Mouse (Mus musculus) liver, embryonic 14.5 days (tissue): ENCODE data around the gene Smarcb1. TPM values are rescaled to one million over a fixed set of nuclear protein-coding genes. Genes with fewer than 3 reads are reported as not detected.
"Not testable (repeated sequence)": the region's sequence is repeated elsewhere in the genome, so short reads cannot be mapped to it uniquely, and the experiment has no call there.

ENCODE experiments used
- ATAC-seq: fragments of 200-750 bp; cut with Nextera tagmentation; 2 replicates; pipeline ENCODE4 v1.8.0; 2017; ENCODE audit warnings: moderate number of reproducible peaks, mild to moderate bottlenecking, moderate library complexity; ENCODE audit not compliant: insufficient read depth
- DNase-seq, 3 experiments: peaks; one replicate each; pipeline ENCODE4 v3.0.0-alpha.2; 2012 to 2013; ENCODE audit warnings: low read depth in 3 of 3, low spot score in 3 of 3
- H3K27ac ChIP-seq: fragments of 300-500 bp; sonication (generic); 2 replicates; pipeline ENCODE4 v1.5.1; 2014; ENCODE audit warnings: moderate library complexity, mild to moderate bottlenecking, control low read depth, inconsistent platforms
- H3K27me3 ChIP-seq: fragments of 300-500 bp; sonication (generic); 2 replicates; pipeline ENCODE4 v1.6.1; 2014; ENCODE audit warnings: mild to moderate bottlenecking, low read length, moderate library complexity; ENCODE audit not compliant: control insufficient read depth, insufficient read depth
- H3K36me3 ChIP-seq: fragments of 300-500 bp; sonication (generic); replicated peaks from 2 replicates; pipeline ENCODE4 v1.6.1; 2014; ENCODE audit warnings: low read depth; ENCODE audit not compliant: control insufficient read depth, insufficient read depth
- H3K4me1 ChIP-seq, 2 experiments: fragments of 200-500 bp in 1 of 2; fragments of 300-500 bp in 1 of 2; sonication (generic) in 1 of 2; replicated peaks; 2 replicates each; pipeline ENCODE4 v1.6.1; 2012 to 2014; ENCODE audit warnings: antibody characterized with exemption in 1 of 2, inconsistent platforms in 1 of 2, low read length in 1 of 2; ENCODE audit not compliant: control insufficient read depth in 2 of 2, insufficient read depth in 2 of 2
- H3K4me2 ChIP-seq: fragments of 300-500 bp; sonication (generic); 2 replicates; pipeline ENCODE4 v1.6.1; 2014; ENCODE audit warnings: low read depth, mild to moderate bottlenecking, control low read depth, moderate library complexity
- H3K4me3 ChIP-seq, 2 experiments: fragments of 200-500 bp in 1 of 2; fragments of 300-500 bp in 1 of 2; sonication (generic) in 1 of 2; 2 replicates each; pipeline ENCODE4 v1.5.1; 2012 to 2014; ENCODE audit warnings: low read depth in 2 of 2, low read length in 2 of 2, mild to moderate bottlenecking in 2 of 2, control low read depth in 1 of 2, inconsistent platforms in 1 of 2, moderate library complexity in 1 of 2; ENCODE audit not compliant: insufficient read depth in 1 of 2
- H3K9ac ChIP-seq: fragments of 300-500 bp; sonication (generic); replicated peaks from 2 replicates; pipeline ENCODE4 v1.6.1; 2014; ENCODE audit warnings: mild to moderate bottlenecking, control low read depth, moderate library complexity
- H3K9me3 ChIP-seq: fragments of 300-500 bp; sonication (generic); 2 replicates; pipeline ENCODE4 v1.6.1; 2016; ENCODE audit warnings: low read length, mixed read lengths; ENCODE audit not compliant: control insufficient read depth
- CTCF ChIP-seq: IDR thresholded peaks from 2 replicates; pipeline ENCODE4 v1.5.1; 2016; ENCODE audit warnings: antibody characterized with exemption, low read depth, control low read depth
- EP300 ChIP-seq: IDR thresholded peaks from 2 replicates; pipeline ENCODE4 v1.6.1; 2016; ENCODE audit warnings: antibody characterized with exemption, low read depth
- WGBS: fragments of 180-500 bp; shearing (Covaris S2); extraction: QIAGEN DNeasy Blood & Tissue Kit; methylation state at CpG from one replicate; pipeline ENCODE4 v1.1.7; 2014; ENCODE audit not compliant: insufficient replicate concordance; 5-methylcytosine and 5-hydroxymethylcytosine counted together
- polyA plus RNA-seq, 2 experiments: library from polyadenylated mRNA; depleted of rRNA in 1 of 2; stranded (reverse) in 1 of 2; unstranded in 1 of 2; fragments of >200 nt; fragmentation: Nextera tagmentation in 1 of 2; extraction: Ambion mirVana in 1 of 2; gene quantifications; 2 replicates each; pipeline versions ENCODE4 v1.2.1 to v1.2.3; 2012 to 2014

The Smarcb1 gene
- polyA plus RNA-seq, 2 experiments = 28.5 to 47.7 TPM

GRCm38 (mm10) chr10:75860746-75861145 is 60.7 kb downstream of the Smarcb1 start:
- Histone ChIP-seq H3K9me3 (no peaks in the 10 kb centered on the region), H3K36me3 (0 out of 2 replicates have a peak, but pooled peaks cover 4% of the 10 kb centered on the region), H3K27ac (no peak overlapping the region), H3K4me1 (peaks cover 3 to 17% of the 10 kb centered on the region in 2 experiments; a peak in 3 of 4 replicates), H3K4me2 (peak overlapping the region; percentile 88; the same call in 1 of the 2 replicates), H3K4me3 (no peak overlapping the region), H3K27me3 (no peaks in the 10 kb centered on the region), H3K9ac (no peak overlapping the region)
- 50% methylated on average over 7 of the region's 7 CpGs for WGBS
- DNase-seq = no peak
- no peak for ATAC-seq
- TF ChIP-seq CTCF (no peak), EP300 (no peak)

GRCm38 (mm10) chr10:75859786-75860470 is 61.5 kb downstream of the Smarcb1 start, which contains the start of gene Mif:
Gene Mif (minus strand): TSS chr10:75860240.
- DNase-seq = peak; percentile 74 to 80 (median 75)
- peak within 1 kb of the TSS; percentile 87 for H3K9ac ChIP-seq
- H3K27ac ChIP-seq = peak within 1 kb of the TSS; percentile 64
- peak within 1 kb of the TSS; percentile 70 to 75 for H3K4me3 ChIP-seq
- H3K4me1 ChIP-seq = peaks cover 3 to 17% of the 10 kb centered on the region in 2 experiments; a peak in 3 of 4 replicates
- ATAC-seq = peak; percentile 95
- H3K4me2 ChIP-seq = peak within 1 kb of the TSS; percentile 88
- not testable (repeated sequence) for H3K9me3 ChIP-seq, H3K27me3 ChIP-seq, H3K36me3 ChIP-seq
- TF ChIP-seq CTCF = peak; percentile 10; the same call in 1 of the 2 replicates
- WGBS = under 1% methylated on average over 43 of the region's 46 CpGs

- ATAC-seq (peak; percentile 27), DNase-seq (no peak)
- Histone ChIP-seq H3K27me3 (no peaks in the 10 kb centered on the region), H3K4me2 (peak overlapping the region; percentile 88), H3K9me3 (no peaks in the 10 kb centered on the region), H3K9ac (peak overlapping the region; percentile 87), H3K4me1 (peaks cover 3 to 17% of the 10 kb centered on the region in 2 experiments; a peak in 3 of 4 replicates), H3K4me3 (peak overlapping the region; percentile 70 to 75), H3K36me3 (0 out of 2 replicates have a peak, but pooled peaks cover 4% of the 10 kb centered on the region), H3K27ac (no peak overlapping the region)
- TF ChIP-seq CTCF = no peak
- TF ChIP-seq EP300 = no peak
- 1% methylated on average over 26 of the region's 27 CpGs for WGBS
These were observed 62.2 kb downstream of the Smarcb1 start for GRCm38 (mm10) chr10:75859107-75859746.

GRCm38 (mm10) chr10:75857598-75857997 is 63.8 kb downstream of the Smarcb1 start:
- no peak for DNase-seq
- H3K9ac ChIP-seq = no peak overlapping the region
- H3K9me3 ChIP-seq = no peaks in the 10 kb centered on the region
- peaks cover 3 to 17% of the 10 kb centered on the region in 2 experiments; a peak in 3 of 4 replicates for H3K4me1 ChIP-seq
- H3K4me3 ChIP-seq = no peak overlapping the region
- H3K27ac ChIP-seq = no peak overlapping the region
- 0 out of 2 replicates have a peak, but pooled peaks cover 4% of the 10 kb centered on the region for H3K36me3 ChIP-seq
- no peaks in the 10 kb centered on the region for H3K27me3 ChIP-seq
- no peak overlapping the region for H3K4me2 ChIP-seq
- WGBS = 82% methylated on average over 4 of the region's 4 CpGs
- TF ChIP-seq EP300 = no peak
- no peak for TF ChIP-seq CTCF
- no peak for ATAC-seq

- H3K4me2 ChIP-seq = no peak overlapping the region
- DNase-seq = no peak
- WGBS = 68% methylated on average over 3 of the region's 3 CpGs
- no peak overlapping the region for H3K27ac ChIP-seq
- no peak overlapping the region for H3K4me3 ChIP-seq
- H3K9ac ChIP-seq = no peak overlapping the region
- H3K27me3 ChIP-seq = no peaks in the 10 kb centered on the region
- ATAC-seq = no peak
- H3K36me3 ChIP-seq = 0 out of 2 replicates have a peak, but pooled peaks cover 4% of the 10 kb centered on the region
- TF ChIP-seq EP300 (no peak), CTCF (no peak)
- no peaks in the 10 kb centered on the region for H3K9me3 ChIP-seq
- peaks cover 3 to 17% of the 10 kb centered on the region in 2 experiments; a peak in 3 of 4 replicates for H3K4me1 ChIP-seq
These were observed 64.4 kb downstream of the Smarcb1 start for GRCm38 (mm10) chr10:75856976-75857375.
